Mouse (Mus musculus): ENCODE data around the gene Rptor. TPM values are rescaled to one million over a fixed set of nuclear protein-coding genes. Genes with fewer than 3 reads are reported as not detected.
A peak's percentile ranks its signal among the peaks of the same experiment; 100 is the strongest.

The Rptor gene
- polyA plus RNA-seq, 1 experiment from 2014 or later = 9.8 TPM

GRCm38 (mm10) chr11:119680735-119681134 lies 78.0 kb downstream of the Rptor start:
- no peak for ATAC-seq (replicated peaks; ENCODE audit: insufficient number of reproducible peaks, low FRiP score, low TSS enrichment)
- WGBS (ENCODE audit: insufficient replicate concordance) = 78% methylated on average over 2 of the region's 2 CpGs
- Histone ChIP-seq H3K36me3 (ENCODE audit: control insufficient read depth, insufficient read depth, low read length) (no peaks in the 10 kb centered on the region), H3K27ac (ENCODE audit: low read depth, low read length) (no peak overlapping the region), H3K4me3 (ENCODE audit: low read depth, low read length) (no peak overlapping the region), H3K9me3 (replicated peaks; ENCODE audit: control insufficient read depth, low read length) (no peaks in the 10 kb centered on the region), H3K9ac (ENCODE audit: low read depth, low read length) (no peak overlapping the region), H3K27me3 (ENCODE audit: control insufficient read depth, insufficient read depth, low read length) (no peaks in the 10 kb centered on the region), H3K4me2 (no peak overlapping the region), H3K4me1 (ENCODE audit: control insufficient read depth, insufficient read depth, low read length) (peaks cover 66% of the 10 kb centered on the region)

- Histone ChIP-seq H3K4me2 (no peak overlapping the region), H3K27me3 (ENCODE audit: control insufficient read depth, insufficient read depth, low read length) (no peaks in the 10 kb centered on the region), H3K9me3 (replicated peaks; ENCODE audit: control insufficient read depth, low read length) (no peaks in the 10 kb centered on the region), H3K9ac (ENCODE audit: low read depth, low read length) (no peak overlapping the region), H3K27ac (ENCODE audit: low read depth, low read length) (no peak overlapping the region), H3K4me3 (ENCODE audit: low read depth, low read length) (no peak overlapping the region), H3K4me1 (ENCODE audit: control insufficient read depth, insufficient read depth, low read length) (peaks cover 57% of the 10 kb centered on the region), H3K36me3 (ENCODE audit: control insufficient read depth, insufficient read depth, low read length) (no peaks in the 10 kb centered on the region)
- 43% methylated on average over 2 of the region's 2 CpGs for WGBS (ENCODE audit: insufficient replicate concordance)
- no peak for ATAC-seq (replicated peaks; ENCODE audit: insufficient number of reproducible peaks, low FRiP score, low TSS enrichment)
These were observed 79.6 kb downstream of the Rptor start for GRCm38 (mm10) chr11:119682285-119682684.

- ATAC-seq (replicated peaks; ENCODE audit: insufficient number of reproducible peaks, low FRiP score, low TSS enrichment) = no peak
- H3K36me3 ChIP-seq (ENCODE audit: control insufficient read depth, insufficient read depth, low read length) = no peaks in the 10 kb centered on the region
- no peak overlapping the region for H3K4me2 ChIP-seq
- H3K9ac ChIP-seq (ENCODE audit: low read depth, low read length) = no peak overlapping the region
- H3K27ac ChIP-seq (ENCODE audit: low read depth, low read length) = no peak overlapping the region
- H3K27me3 ChIP-seq (ENCODE audit: control insufficient read depth, insufficient read depth, low read length) = no peaks in the 10 kb centered on the region
- peaks cover 51% of the 10 kb centered on the region for H3K4me1 ChIP-seq (ENCODE audit: control insufficient read depth, insufficient read depth, low read length)
- H3K9me3 ChIP-seq (replicated peaks; ENCODE audit: control insufficient read depth, low read length) = no peaks in the 10 kb centered on the region
- 34% methylated on average over 2 of the region's 2 CpGs for WGBS (ENCODE audit: insufficient replicate concordance)
- H3K4me3 ChIP-seq (ENCODE audit: low read depth, low read length) = no peak overlapping the region
These were observed 81.1 kb downstream of the Rptor start for GRCm38 (mm10) chr11:119683796-119684195.

GRCm38 (mm10) chr11:119685477-119685876 lies 82.8 kb downstream of the Rptor start:
- H3K9me3 ChIP-seq (replicated peaks; ENCODE audit: control insufficient read depth, low read length) = no peaks in the 10 kb centered on the region
- H3K4me3 ChIP-seq (ENCODE audit: low read depth, low read length) = no peak overlapping the region
- H3K27me3 ChIP-seq (ENCODE audit: control insufficient read depth, insufficient read depth, low read length) = no peaks in the 10 kb centered on the region
- H3K9ac ChIP-seq (ENCODE audit: low read depth, low read length) = no peak overlapping the region
- no peaks in the 10 kb centered on the region for H3K36me3 ChIP-seq (ENCODE audit: control insufficient read depth, insufficient read depth, low read length)
- peaks cover 54% of the 10 kb centered on the region for H3K4me1 ChIP-seq (ENCODE audit: control insufficient read depth, insufficient read depth, low read length)
- 53% methylated on average over 5 of the region's 5 CpGs for WGBS (ENCODE audit: insufficient replicate concordance)
- peak overlapping the region; percentile 42; the same call in 1 of the 2 replicates for H3K27ac ChIP-seq (ENCODE audit: low read depth, low read length)
- no peak overlapping the region; the same call in 1 of the 2 replicates for H3K4me2 ChIP-seq
- no peak for ATAC-seq (replicated peaks; ENCODE audit: insufficient number of reproducible peaks, low FRiP score, low TSS enrichment)

GRCm38 (mm10) chr11:119685910-119686659 lies 83.4 kb downstream of the Rptor start:
- Histone ChIP-seq H3K27ac (ENCODE audit: low read depth, low read length) (peak overlapping the region; percentile 42; the same call in 1 of the 2 replicates), H3K9me3 (replicated peaks; ENCODE audit: control insufficient read depth, low read length) (no peaks in the 10 kb centered on the region), H3K4me1 (ENCODE audit: control insufficient read depth, insufficient read depth, low read length) (peaks cover 52% of the 10 kb centered on the region), H3K36me3 (ENCODE audit: control insufficient read depth, insufficient read depth, low read length) (no peaks in the 10 kb centered on the region), H3K9ac (ENCODE audit: low read depth, low read length) (no peak overlapping the region), H3K27me3 (ENCODE audit: control insufficient read depth, insufficient read depth, low read length) (no peaks in the 10 kb centered on the region), H3K4me2 (no peak overlapping the region), H3K4me3 (ENCODE audit: low read depth, low read length) (no peak overlapping the region)
- no peak for ATAC-seq (replicated peaks; ENCODE audit: insufficient number of reproducible peaks, low FRiP score, low TSS enrichment)
- WGBS (ENCODE audit: insufficient replicate concordance) = 74% methylated on average over 2 of the region's 2 CpGs

GRCm38 (mm10) chr11:119687316-119687715 lies 84.6 kb downstream of the Rptor start:
- Histone ChIP-seq H3K4me1 (ENCODE audit: control insufficient read depth, insufficient read depth, low read length) (peaks cover 42% of the 10 kb centered on the region), H3K9ac (ENCODE audit: low read depth, low read length) (no peak overlapping the region), H3K4me3 (ENCODE audit: low read depth, low read length) (no peak overlapping the region), H3K4me2 (no peak overlapping the region), H3K9me3 (replicated peaks; ENCODE audit: control insufficient read depth, low read length) (no peaks in the 10 kb centered on the region), H3K36me3 (ENCODE audit: control insufficient read depth, insufficient read depth, low read length) (no peaks in the 10 kb centered on the region), H3K27me3 (ENCODE audit: control insufficient read depth, insufficient read depth, low read length) (no peaks in the 10 kb centered on the region), H3K27ac (ENCODE audit: low read depth, low read length) (no peak overlapping the region)
- no peak for ATAC-seq (replicated peaks; ENCODE audit: insufficient number of reproducible peaks, low FRiP score, low TSS enrichment)
- WGBS (ENCODE audit: insufficient replicate concordance) = 82% methylated on average over 3 of the region's 3 CpGs

- ATAC-seq (replicated peaks; ENCODE audit: insufficient number of reproducible peaks, low FRiP score, low TSS enrichment) = no peak
These were observed 85.3 kb downstream of the Rptor start for GRCm38 (mm10) chr11:119687966-119688365.

GRCm38 (mm10) chr11:119689936-119690335 lies 87.2 kb downstream of the Rptor start:
- Histone ChIP-seq H3K9ac (ENCODE audit: low read depth, low read length) (no peak overlapping the region), H3K4me2 (no peak overlapping the region), H3K27ac (ENCODE audit: low read depth, low read length) (no peak overlapping the region), H3K4me1 (ENCODE audit: control insufficient read depth, insufficient read depth, low read length) (peaks cover 24% of the 10 kb centered on the region), H3K9me3 (replicated peaks; ENCODE audit: control insufficient read depth, low read length) (no peaks in the 10 kb centered on the region), H3K4me3 (ENCODE audit: low read depth, low read length) (no peak overlapping the region), H3K36me3 (ENCODE audit: control insufficient read depth, insufficient read depth, low read length) (no peaks in the 10 kb centered on the region), H3K27me3 (ENCODE audit: control insufficient read depth, insufficient read depth, low read length) (no peaks in the 10 kb centered on the region)
- no peak for ATAC-seq (replicated peaks; ENCODE audit: insufficient number of reproducible peaks, low FRiP score, low TSS enrichment)
- 90% methylated on average over 3 of the region's 3 CpGs for WGBS (ENCODE audit: insufficient replicate concordance)

More at GRCm38 (mm10) chr11:119687966-119688365, 85.3 kb downstream of the Rptor start:
- H3K9ac ChIP-seq (ENCODE audit: low read depth, low read length) = no peak overlapping the region
- no peaks in the 10 kb centered on the region for H3K36me3 ChIP-seq (ENCODE audit: control insufficient read depth, insufficient read depth, low read length)
- H3K27ac ChIP-seq (ENCODE audit: low read depth, low read length) = no peak overlapping the region
- H3K4me3 ChIP-seq (ENCODE audit: low read depth, low read length) = no peak overlapping the region
- no peak overlapping the region for H3K4me2 ChIP-seq
- H3K4me1 ChIP-seq (ENCODE audit: control insufficient read depth, insufficient read depth, low read length) = peaks cover 40% of the 10 kb centered on the region
- H3K9me3 ChIP-seq (replicated peaks; ENCODE audit: control insufficient read depth, low read length) = no peaks in the 10 kb centered on the region
- H3K27me3 ChIP-seq (ENCODE audit: control insufficient read depth, insufficient read depth, low read length) = no peaks in the 10 kb centered on the region
